Mouse (Mus musculus): ENCODE data around the gene Tecta. TPM values are rescaled to one million over a fixed set of nuclear protein-coding genes. Genes with fewer than 3 reads are reported as not detected.

Tecta gene
- polyA plus RNA-seq, 1 experiment from 2014 or later, result 0.05 TPM

GRCm38 (mm10) chr9:42371670-42372368, 27.9 kb downstream of the Tecta start:
- TF ChIP-seq CTCF (IDR thresholded peaks at IDR 0.05; ENCODE audit: low read depth), result no peak
- DNase-seq (no peak), ATAC-seq (ENCODE audit: insufficient read depth) (no peak)
- Histone ChIP-seq H3K9me3 (ENCODE audit: low read depth, low read length) (no peaks in the 10 kb centered on the region), H3K27ac (ENCODE audit: low read depth) (no peak overlapping the region), H3K27me3 (ENCODE audit: insufficient read depth, low read length) (no peaks in the 10 kb centered on the region), H3K4me3 (ENCODE audit: low read depth, low read length) (no peak overlapping the region), H3K9ac (no peak overlapping the region), H3K4me1 (ENCODE audit: insufficient read depth) (no peaks in the 10 kb centered on the region), H3K36me3 (ENCODE audit: insufficient read depth) (no peaks in the 10 kb centered on the region), H3K4me2 (no peak overlapping the region)
- 44% methylated on average over 6 of the region's 6 CpGs for WGBS

- Histone ChIP-seq H3K36me3 (ENCODE audit: insufficient read depth) (no peaks in the 10 kb centered on the region), H3K4me1 (ENCODE audit: insufficient read depth) (no peaks in the 10 kb centered on the region), H3K4me3 (ENCODE audit: low read depth, low read length) (no peak overlapping the region), H3K4me2 (no peak overlapping the region), H3K9ac (no peak overlapping the region), H3K9me3 (ENCODE audit: low read depth, low read length) (no peaks in the 10 kb centered on the region), H3K27me3 (ENCODE audit: insufficient read depth, low read length) (no peaks in the 10 kb centered on the region), H3K27ac (ENCODE audit: low read depth) (no peak overlapping the region)
- no peak for TF ChIP-seq CTCF (IDR thresholded peaks at IDR 0.05; ENCODE audit: low read depth)
- DNase-seq (no peak), ATAC-seq (ENCODE audit: insufficient read depth) (no peak)
- WGBS, result 87% methylated on average over 4 of the region's 4 CpGs
Measured at GRCm38 (mm10) chr9:42357585-42357984, 42.1 kb downstream of the Tecta start.

DNA sequence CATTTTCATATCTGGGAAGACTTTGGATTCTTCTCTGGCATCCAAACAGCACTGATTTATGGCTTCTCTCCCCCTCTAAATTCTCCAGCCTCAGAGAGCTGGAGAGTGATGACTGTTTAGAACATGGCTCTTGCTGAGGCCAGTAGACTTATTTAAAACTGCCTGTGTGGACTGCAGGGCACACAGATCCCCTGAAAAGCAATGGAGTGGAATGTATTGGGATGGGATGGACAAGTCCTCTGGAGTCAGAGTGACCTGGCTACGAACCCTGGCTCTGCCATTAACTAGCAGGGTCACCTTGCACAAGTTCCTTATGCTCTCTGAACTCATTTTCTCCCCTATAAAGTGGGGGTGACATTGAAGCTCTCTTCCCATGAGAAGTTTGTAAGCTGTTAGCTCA, 44.9 kb downstream of the Tecta start:
- no peak for TF ChIP-seq CTCF (IDR thresholded peaks at IDR 0.05; ENCODE audit: low read depth)
- no peaks in the 10 kb centered on the region for H3K4me1 ChIP-seq (ENCODE audit: insufficient read depth)
- no peak overlapping the region for H3K9ac ChIP-seq
- 75% methylated on average over 1 of the region's 1 CpGs for WGBS
- no peak overlapping the region for H3K4me2 ChIP-seq
- ATAC-seq (ENCODE audit: insufficient read depth), result no peak
- no peak overlapping the region for H3K27ac ChIP-seq (ENCODE audit: low read depth)
- no peak for DNase-seq
- no peaks in the 10 kb centered on the region for H3K9me3 ChIP-seq (ENCODE audit: low read depth, low read length)
- H3K36me3 ChIP-seq (ENCODE audit: insufficient read depth), result no peaks in the 10 kb centered on the region
- no peaks in the 10 kb centered on the region for H3K27me3 ChIP-seq (ENCODE audit: insufficient read depth, low read length)
- H3K4me3 ChIP-seq (ENCODE audit: low read depth, low read length), result no peak overlapping the region

- no peaks in the 10 kb centered on the region for H3K9me3 ChIP-seq (ENCODE audit: low read depth, low read length)
- H3K4me2 ChIP-seq, result no peak overlapping the region
- no peaks in the 10 kb centered on the region for H3K4me1 ChIP-seq (ENCODE audit: insufficient read depth)
- no peak overlapping the region for H3K27ac ChIP-seq (ENCODE audit: low read depth)
- no peak overlapping the region for H3K9ac ChIP-seq
- H3K27me3 ChIP-seq (ENCODE audit: insufficient read depth, low read length), result no peaks in the 10 kb centered on the region
- DNase-seq (no peak), ATAC-seq (ENCODE audit: insufficient read depth) (no peak)
- 26% methylated on average over 7 of the region's 7 CpGs for WGBS
- no peak for TF ChIP-seq CTCF (IDR thresholded peaks at IDR 0.05; ENCODE audit: low read depth)
- H3K36me3 ChIP-seq (ENCODE audit: insufficient read depth), result no peaks in the 10 kb centered on the region
- H3K4me3 ChIP-seq (ENCODE audit: low read depth, low read length), result no peak overlapping the region
Measured at GRCm38 (mm10) chr9:42349791-42350190, 49.9 kb downstream of the Tecta start.

GRCm38 (mm10) chr9:42346297-42346696, 53.4 kb downstream of the Tecta start:
- DNase-seq, result no peak
- Histone ChIP-seq H3K9me3 (ENCODE audit: low read depth, low read length) (no peaks in the 10 kb centered on the region), H3K9ac (no peak overlapping the region), H3K36me3 (ENCODE audit: insufficient read depth) (no peaks in the 10 kb centered on the region), H3K4me3 (ENCODE audit: low read depth, low read length) (no peak overlapping the region), H3K4me2 (no peak overlapping the region), H3K27ac (ENCODE audit: low read depth) (no peak overlapping the region), H3K27me3 (ENCODE audit: insufficient read depth, low read length) (no peaks in the 10 kb centered on the region), H3K4me1 (ENCODE audit: insufficient read depth) (no peaks in the 10 kb centered on the region)
- no peak for ATAC-seq (ENCODE audit: insufficient read depth)
- no peak for TF ChIP-seq CTCF (IDR thresholded peaks at IDR 0.05; ENCODE audit: low read depth)

GRCm38 (mm10) chr9:42339151-42339550, 60.6 kb downstream of the Tecta start:
- 40% methylated on average over 4 of the region's 4 CpGs for WGBS
- no peak overlapping the region for H3K27ac ChIP-seq (ENCODE audit: low read depth)
- no peak overlapping the region for H3K4me2 ChIP-seq
- TF ChIP-seq CTCF (IDR thresholded peaks at IDR 0.05; ENCODE audit: low read depth), result no peak
- no peaks in the 10 kb centered on the region for H3K4me1 ChIP-seq (ENCODE audit: insufficient read depth)
- no peaks in the 10 kb centered on the region for H3K9me3 ChIP-seq (ENCODE audit: low read depth, low read length)
- no peak overlapping the region for H3K9ac ChIP-seq
- no peak for ATAC-seq (ENCODE audit: insufficient read depth)
- H3K36me3 ChIP-seq (ENCODE audit: insufficient read depth), result no peaks in the 10 kb centered on the region
- no peaks in the 10 kb centered on the region for H3K27me3 ChIP-seq (ENCODE audit: insufficient read depth, low read length)
- DNase-seq, result no peak
- no peak overlapping the region for H3K4me3 ChIP-seq (ENCODE audit: low read depth, low read length)

- ATAC-seq (ENCODE audit: insufficient read depth) (no peak), DNase-seq (no peak)
- Histone ChIP-seq H3K27me3 (ENCODE audit: insufficient read depth, low read length) (no peaks in the 10 kb centered on the region), H3K9me3 (ENCODE audit: low read depth, low read length) (no peaks in the 10 kb centered on the region), H3K9ac (no peak overlapping the region), H3K27ac (ENCODE audit: low read depth) (no peak overlapping the region), H3K36me3 (ENCODE audit: insufficient read depth) (no peaks in the 10 kb centered on the region), H3K4me1 (ENCODE audit: insufficient read depth) (no peaks in the 10 kb centered on the region), H3K4me3 (ENCODE audit: low read depth, low read length) (no peak overlapping the region), H3K4me2 (no peak overlapping the region)
- no peak for TF ChIP-seq CTCF (IDR thresholded peaks at IDR 0.05; ENCODE audit: low read depth)
- 71% methylated on average over 13 of the region's 13 CpGs for WGBS
Measured at GRCm38 (mm10) chr9:42337026-42337425, 62.7 kb downstream of the Tecta start.

Measured in lung, embryonic 14.5 days (tissue).